Mouse (Mus musculus): ENCODE measurements around the gene Gm8127.
"Not testable (repeated sequence)": the region's sequence is repeated elsewhere in the genome, so short reads cannot be mapped to it uniquely, and the experiment has no call there.

GRCm38 (mm10) chr14:43268521-43269084 is 25.0 kb downstream of the Gm8127 start:
- not testable (repeated sequence) for TF ChIP-seq RCOR1 (conservative IDR thresholded peaks at IDR 0.05; ENCODE audit: low read depth, low read length); GABPA (IDR thresholded peaks at IDR 0.05; ENCODE audit: insufficient replicate concordance, low read depth, low read length); IRF4 (IDR thresholded peaks at IDR 0.05; ENCODE audit: low read depth, low read length); TBP (conservative IDR thresholded peaks at IDR 0.05; ENCODE audit: low read depth, low read length); POLR2A (IDR thresholded peaks at IDR 0.05; ENCODE audit: low read depth, low read length); CTCF (conservative IDR thresholded peaks at IDR 0.05 in 1 of 2, IDR thresholded peaks at IDR 0.05 in 1 of 2; ENCODE audit: low read depth in 2 of 2, low read length in 2 of 2)
